Mouse (Mus musculus) lung, adult 2 months (tissue): ENCODE data around the gene Gm42742.

ENCODE experiments used
- CTCF ChIP-seq: fragments of 200-500 bp; IDR thresholded peaks from 2 replicates; pipeline ENCODE4 v1.5.1; 2011; ENCODE audit warnings: mild to moderate bottlenecking, low read length, control low read depth; ENCODE audit not compliant: insufficient read depth
- POLR2A ChIP-seq: fragments of 200-500 bp; IDR thresholded peaks from 2 replicates; pipeline ENCODE4 v1.6.1; 2011; ENCODE audit warnings: low read depth, mild to moderate bottlenecking, control low read depth, low read length, borderline replicate concordance; ENCODE audit errors: extremely low read depth

DNA sequence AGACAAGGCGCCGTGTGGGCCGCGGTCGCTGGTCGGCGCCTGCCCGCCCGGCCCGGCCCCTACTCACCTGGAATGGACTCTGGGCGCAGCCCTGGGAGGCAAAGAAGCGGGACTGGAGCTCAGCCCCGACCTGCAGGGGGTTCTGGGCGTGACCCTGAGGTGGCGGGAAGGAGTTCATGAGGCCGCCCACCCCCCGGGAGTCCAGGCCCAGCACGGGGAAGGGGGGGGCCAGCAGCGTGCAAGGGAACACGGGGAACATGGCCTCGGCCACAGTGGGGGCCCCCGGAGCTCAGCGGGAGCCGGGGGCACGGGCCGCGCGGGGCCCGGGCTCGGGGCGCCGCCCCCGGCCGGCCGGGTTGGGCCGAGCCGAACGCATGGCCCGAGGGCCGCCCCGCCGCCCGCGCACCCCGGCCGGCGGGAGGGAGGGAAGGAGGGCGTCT lies 5.3 kb upstream of the Gm42742 start:
- TF ChIP-seq POLR2A (peak; percentile 17; the same call in 1 of the 2 replicates), CTCF (no peak)
